Mouse (Mus musculus): ENCODE results near the gene Izumo2. TPM values are rescaled to one million over a fixed set of nuclear protein-coding genes. Genes with fewer than 3 reads are reported as not detected.
"Not testable (repeated sequence)": the region's sequence is repeated elsewhere in the genome, so short reads cannot be mapped to it uniquely, and the experiment has no call there.

The Izumo2 gene
- total RNA-seq, 2 experiments from 2014 or later, result not detected

- peak; percentile 58 to 66 for DNase-seq
- intact Hi-C loops (cut with DNase I), result no loop called here
These were observed 11.3 kb upstream of the Izumo2 start for GRCm38 (mm10) chr7:44697191-44697710.

DNA sequence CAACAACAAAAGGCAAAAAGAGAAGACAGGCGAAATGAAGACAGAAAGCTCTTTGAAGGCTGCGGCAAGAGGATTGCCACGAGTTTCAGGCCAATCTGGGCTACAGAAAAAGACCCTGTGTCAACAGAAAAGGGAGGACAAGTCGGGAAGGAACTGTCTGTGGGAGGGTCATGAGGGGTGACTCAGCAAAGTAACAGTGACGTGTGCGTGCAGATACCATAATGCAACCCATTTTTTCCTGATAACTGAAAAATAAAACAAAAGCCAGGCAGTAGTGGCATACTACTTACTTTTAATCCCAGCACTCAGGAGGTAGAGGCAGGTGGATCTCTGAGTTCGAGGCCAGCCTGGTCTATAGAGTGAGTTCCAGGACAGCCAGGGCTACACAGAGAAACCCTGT, 10.6 kb upstream of the Izumo2 start:
- DNase-seq, result no peak
- intact Hi-C loops (cut with DNase I), result no loop called here

- intact Hi-C loops (cut with DNase I), result loop anchor here (5.0 kb wide), 1 partner anchor 50 kb away; no protein-coding TSS in a partner anchor
- no peak for DNase-seq
These were observed 6.6 kb upstream of the Izumo2 start for GRCm38 (mm10) chr7:44701921-44702320.

DNA sequence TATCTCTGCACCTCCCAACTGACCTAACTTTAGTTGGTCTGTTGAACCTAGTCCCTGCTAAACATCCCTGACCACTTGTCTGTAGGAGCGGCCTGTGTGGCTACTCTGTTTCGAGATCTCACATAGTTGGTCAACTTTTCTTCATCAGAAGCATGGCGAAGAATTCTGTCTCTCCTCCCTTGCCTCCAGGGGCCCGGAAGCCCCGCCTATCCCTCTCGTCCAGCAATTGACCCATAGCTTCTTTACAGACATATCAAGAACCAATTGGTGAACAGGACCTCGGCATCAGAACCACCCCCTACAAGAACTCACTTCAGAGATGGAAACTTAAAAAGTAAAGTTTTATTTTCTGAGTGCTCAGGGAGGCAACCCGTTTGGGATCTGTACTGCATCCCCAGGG, 5.6 kb upstream of the Izumo2 start:
- intact Hi-C loops (cut with DNase I), result loop anchor here (5.0 kb wide), 1 partner anchor 51 kb away; no protein-coding TSS in a partner anchor
- no peak for DNase-seq

DNA sequence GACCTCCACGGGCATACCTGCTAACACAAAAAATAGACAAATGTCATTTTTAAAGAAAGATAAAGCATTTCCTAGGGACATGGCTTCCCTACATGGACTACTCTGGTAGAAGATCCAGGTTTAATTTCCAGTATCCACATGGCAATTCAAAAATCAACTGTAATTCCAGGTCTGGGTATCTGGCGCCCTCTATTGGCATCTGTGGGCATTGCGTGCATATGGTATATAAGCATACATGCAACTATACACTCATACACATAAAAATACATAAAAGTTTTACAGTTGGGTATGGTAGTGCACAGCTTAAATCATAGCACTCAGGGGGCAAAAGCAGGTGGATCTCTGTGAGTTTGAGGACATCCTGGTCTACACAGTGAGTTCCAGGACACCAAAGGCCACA, 4.2 kb upstream of the Izumo2 start:
- intact Hi-C loops (cut with DNase I), result loop anchor here (5.0 kb wide), 1 partner anchor 52 kb away; no protein-coding TSS in a partner anchor
- no peak for DNase-seq

- intact Hi-C loops (cut with DNase I), result no loop called here
- no peak for DNase-seq
These were observed 3.5 kb upstream of the Izumo2 start for GRCm38 (mm10) chr7:44705086-44705485.

DNA sequence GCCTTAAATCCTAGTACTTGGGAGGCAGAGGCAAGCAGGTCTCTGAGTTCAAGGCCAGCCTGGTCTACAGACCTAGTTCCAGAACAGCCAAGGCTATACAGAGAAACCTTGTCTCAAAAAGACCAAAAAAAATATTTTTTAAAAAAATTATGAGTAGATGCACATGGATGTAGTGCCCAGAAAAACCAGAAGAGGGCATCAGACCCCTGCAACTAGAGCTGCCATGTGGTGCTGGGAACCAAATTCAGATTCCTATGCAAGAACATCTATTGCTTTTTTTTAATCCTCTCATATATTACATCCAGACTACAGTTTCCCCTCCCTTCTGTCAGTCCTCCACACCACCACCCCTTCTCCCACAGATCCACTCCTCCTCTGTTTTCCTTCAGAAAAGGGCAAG, 2.2 kb upstream of the Izumo2 start:
- no peak for DNase-seq
- intact Hi-C loops (cut with DNase I), result no loop called here

GRCm38 (mm10) chr7:44707169-44707675, 1.3 kb upstream of the Izumo2 start:
- DNase-seq, result no peak
- intact Hi-C loops (cut with DNase I), result no loop called here

DNA sequence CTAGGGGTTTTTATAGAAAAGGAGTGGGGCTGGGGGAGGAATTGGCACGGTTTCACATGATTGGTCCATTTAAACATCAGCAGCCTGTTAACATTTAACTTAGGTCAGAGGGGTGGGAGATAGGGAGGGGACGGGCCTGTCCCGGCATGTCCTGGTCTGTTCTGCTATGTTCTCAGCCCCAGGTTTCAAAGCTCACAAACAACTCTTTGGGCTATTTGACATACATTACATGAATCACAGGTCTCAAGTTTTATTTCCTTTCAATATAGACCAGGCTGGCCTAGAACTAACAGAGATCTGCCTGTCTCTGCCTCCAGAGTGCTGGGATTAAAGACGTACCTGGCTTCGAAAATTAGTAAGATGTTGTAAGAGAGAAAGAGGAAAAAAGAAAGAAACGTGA, 449 bp upstream of the Izumo2 start:
- intact Hi-C loops (cut with DNase I); DNase-seq: not testable (repeated sequence)

DNA sequence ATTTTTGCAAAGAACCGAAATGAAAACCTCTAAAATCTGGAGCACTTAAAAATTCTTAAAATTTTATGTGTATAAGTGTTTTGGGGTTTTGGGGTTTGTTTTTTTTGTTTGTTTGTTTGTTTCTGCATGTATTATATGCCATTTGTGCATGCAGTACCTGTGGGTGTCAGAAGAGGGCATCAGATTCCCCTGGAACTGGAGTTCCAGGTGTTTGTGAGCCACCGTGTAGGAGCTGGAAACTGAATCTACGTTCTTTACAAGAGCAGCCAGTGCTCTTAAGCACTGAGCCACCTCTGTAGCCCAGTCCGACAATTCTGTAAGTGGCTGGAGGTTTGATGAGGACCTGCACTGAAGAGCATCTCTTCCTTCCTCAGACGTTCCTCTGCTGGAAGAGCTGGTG, 1.3 kb downstream of the Izumo2 start:
- intact Hi-C loops (cut with DNase I), result no loop called here
- DNase-seq, result no peak

DNA sequence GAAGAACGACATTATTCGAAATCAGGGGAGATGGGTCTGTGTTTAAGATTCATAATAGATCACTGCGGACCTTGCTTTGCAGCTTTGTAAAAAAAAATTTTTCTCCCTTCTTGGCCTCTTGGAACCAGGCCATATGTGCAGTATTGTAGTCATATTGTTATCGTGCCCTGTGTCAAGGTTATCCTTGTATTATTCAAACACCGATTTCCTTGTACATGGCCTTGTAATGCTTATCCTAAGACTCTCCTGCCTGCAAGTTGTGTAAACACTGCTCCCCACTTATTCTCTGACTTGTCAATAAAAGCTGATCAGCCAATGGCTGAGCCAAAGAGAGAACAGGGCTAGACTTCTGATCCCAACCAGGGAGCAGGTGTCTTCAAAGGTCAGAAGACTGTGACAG, 13.5 kb downstream of the Izumo2 start:
- no peak for DNase-seq
- intact Hi-C loops (cut with DNase I), result loop anchor here (10.0 kb wide), 1 partner anchor 233 kb away; no protein-coding TSS in a partner anchor

DNA sequence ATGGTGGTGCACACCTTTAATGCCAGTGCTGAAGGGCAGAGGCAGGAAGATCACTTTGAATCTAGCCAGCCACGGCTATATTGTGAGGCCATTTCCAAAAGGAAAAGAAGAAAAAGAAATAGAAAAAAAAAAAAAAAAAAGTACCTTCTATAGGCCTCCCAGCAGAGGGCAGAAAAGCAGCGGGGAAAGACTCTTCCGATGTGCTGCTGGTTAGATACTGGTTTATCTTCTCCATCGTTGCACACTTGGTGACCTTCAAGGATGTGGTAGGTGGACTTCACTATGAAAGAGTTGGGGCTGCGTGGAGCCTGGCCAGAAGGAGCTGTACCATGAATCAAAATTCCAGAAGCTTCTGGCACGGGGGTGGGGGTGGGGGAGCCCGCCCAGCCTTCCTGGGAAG, 15.8 kb downstream of the Izumo2 start:
- intact Hi-C loops (cut with DNase I), result loop anchor here (2.0 to 10.0 kb wide), 2 partner anchors 100 to 230 kb away; no protein-coding TSS in a partner anchor
- no peak for DNase-seq

- DNase-seq, result no peak
- intact Hi-C loops (cut with DNase I), result loop anchor here (10.0 kb wide), 1 partner anchor 228 kb away; no protein-coding TSS in a partner anchor
These were observed 17.8 kb downstream of the Izumo2 start for GRCm38 (mm10) chr7:44726343-44726742.

- DNase-seq, result no peak
- intact Hi-C loops (cut with DNase I), result loop anchor here (10.0 kb wide), 1 partner anchor 228 kb away; no protein-coding TSS in a partner anchor
These were observed 18.6 kb downstream of the Izumo2 start for GRCm38 (mm10) chr7:44727151-44727550.

GRCm38 (mm10) chr7:44728082-44728975, 19.8 kb downstream of the Izumo2 start:
- no peak for DNase-seq
- intact Hi-C loops (cut with DNase I), result loop anchor here (10.0 kb wide), 1 partner anchor 226 kb away; no protein-coding TSS in a partner anchor

DNA sequence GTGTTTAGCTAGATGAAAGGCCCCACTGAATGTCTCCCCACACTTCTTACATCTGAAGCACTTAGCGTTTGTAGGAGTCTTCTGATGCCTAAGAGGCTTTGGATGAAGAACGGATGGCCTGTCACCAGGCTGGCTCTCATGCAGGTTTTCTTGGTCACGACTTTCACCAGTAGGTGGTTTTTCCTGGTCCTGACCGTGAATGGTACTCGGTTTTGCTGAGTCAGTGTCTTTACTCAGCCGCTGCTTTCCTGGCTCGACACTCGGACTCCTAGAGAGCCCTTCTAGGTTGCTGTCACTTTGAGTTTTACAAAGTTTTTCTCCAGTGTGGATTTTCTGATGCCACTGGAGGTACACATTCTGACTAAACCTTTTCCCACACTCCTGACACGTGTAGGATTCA, 25.2 kb downstream of the Izumo2 start:
- no peak for DNase-seq
- intact Hi-C loops (cut with DNase I), result no loop called here

DNA sequence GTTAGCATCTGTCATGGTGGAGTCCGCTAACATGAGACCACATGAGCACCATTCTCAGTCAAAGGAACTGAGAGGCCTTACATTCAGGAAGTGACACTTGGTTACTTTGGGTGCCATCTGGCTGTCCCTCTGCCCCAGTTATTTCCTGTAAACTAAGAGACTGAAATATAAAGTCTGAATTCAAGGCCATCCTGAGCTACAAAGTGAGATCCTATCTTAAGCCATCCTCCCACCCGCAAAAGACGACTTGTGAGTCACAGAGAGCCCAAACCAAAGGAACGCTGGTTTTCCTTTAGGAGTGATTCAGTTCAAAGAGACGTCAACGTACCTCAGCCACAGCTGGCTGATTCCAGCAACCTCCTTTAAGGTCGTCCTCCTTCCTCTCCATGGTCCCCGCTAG, 32.8 kb downstream of the Izumo2 start:
- intact Hi-C loops (cut with DNase I), result no loop called here
- DNase-seq, result no peak

GRCm38 (mm10) chr7:44744270-44744669, 35.7 kb downstream of the Izumo2 start:
- intact Hi-C loops (cut with DNase I), result no loop called here
- DNase-seq, result no peak

DNA sequence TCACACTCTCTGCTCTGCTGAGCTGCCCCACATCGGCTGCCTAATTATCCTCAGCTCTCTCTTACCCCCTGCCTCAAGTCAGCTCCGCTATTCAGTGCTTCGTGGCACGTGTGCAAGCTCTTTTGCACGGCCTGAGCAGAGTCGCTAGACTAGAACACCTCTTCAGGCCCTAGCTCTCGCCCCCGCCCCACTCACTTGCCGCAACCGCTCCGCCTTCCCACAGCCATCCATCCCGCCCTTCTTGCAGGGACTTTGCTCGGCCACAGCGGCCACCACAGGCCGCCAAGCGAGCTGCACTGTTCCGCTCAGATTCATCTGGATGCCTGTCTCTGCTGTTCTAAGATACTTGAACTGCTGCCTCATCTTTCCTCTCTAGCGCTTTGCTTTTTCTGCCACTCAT, 36.5 kb downstream of the Izumo2 start:
- intact Hi-C loops (cut with DNase I), result no loop called here
- DNase-seq, result peak; percentile 36 to 70

DNA sequence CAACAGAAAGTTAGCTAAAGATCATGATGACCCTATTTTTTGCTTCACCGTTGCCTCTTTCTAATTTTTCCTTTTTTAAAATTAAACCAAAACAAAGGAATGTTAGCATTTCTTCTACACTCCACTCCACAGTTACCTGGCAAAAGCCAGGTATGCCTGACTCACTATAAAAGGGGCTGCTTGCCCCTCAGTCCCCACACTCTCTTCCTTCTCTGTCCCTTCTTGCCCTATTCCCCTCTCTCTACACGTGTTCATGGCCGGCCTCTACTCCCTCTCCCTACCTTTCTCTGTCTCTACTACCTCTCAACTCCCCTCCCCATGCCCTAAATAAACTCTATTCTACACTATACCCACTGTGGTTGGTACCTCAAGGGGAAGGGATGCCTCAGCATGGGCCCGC, 38.6 kb downstream of the Izumo2 start:
- DNase-seq, result no peak
- intact Hi-C loops (cut with DNase I), result no loop called here

Data from gastrocnemius, postnatal 36 days (tissue).